8 mouse cellular contexts compared by ENCODE assay signal in the genomic region with DNA sequence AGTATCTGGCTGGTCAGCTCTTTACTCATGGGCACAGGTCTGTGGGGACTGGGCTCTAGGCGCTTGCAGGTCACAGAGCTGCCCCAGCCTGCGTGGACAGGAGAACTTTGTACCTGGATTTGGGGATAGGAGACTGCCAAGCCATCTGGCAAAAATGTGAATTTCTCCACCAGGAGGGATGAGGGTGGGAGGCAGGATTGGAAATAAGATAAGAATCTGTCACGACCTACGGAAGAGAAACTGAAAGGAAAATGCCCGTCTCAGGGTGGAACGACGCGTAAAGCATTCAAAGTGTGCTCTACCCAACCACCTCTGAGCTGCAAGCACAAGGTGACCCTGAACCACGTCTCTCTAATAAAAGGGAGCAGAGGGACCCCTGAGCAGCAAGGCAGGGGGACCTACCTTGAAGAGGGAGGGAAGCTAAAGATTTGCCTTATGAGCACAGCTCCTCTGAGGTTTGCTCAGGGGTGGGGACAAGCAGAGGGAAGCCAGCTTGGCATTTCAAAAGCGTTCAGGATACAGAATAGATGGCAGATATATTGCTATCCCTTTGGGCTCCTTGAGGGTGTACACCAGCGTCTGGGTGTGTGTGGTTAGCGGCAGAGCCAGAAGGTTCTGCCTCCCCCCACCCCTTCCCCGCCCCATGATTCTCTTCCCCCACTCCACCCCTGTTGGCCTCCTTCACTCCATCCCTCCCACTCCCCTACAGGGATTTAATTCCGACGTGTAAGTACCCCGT. TPM values are rescaled to one million over a fixed set of nuclear protein-coding genes. Genes with fewer than 3 reads are reported as not detected.
DNase-seq lines count a peak whose midpoint lies in the region; ATAC-seq and TF ChIP-seq lines count a peak whose summit lies in the region.

No protein-coding gene starts in this region.

- peak; percentile 26 to 31 for DNase-seq in left cerebral cortex, postnatal 36 days (ENCODE audit: low spot score in 2 of 2)
- DNase-seq in left cerebral cortex, adult 9 months (ENCODE audit: low spot score in 2 of 2): no peak
- peak; percentile 44 for DNase-seq in brain, embryonic 14.5 days (ENCODE audit: low read depth)
- DNase-seq in heart, postnatal 0 days (ENCODE audit: low spot score): no peak
- DNase-seq in liver, postnatal 0 days: no peak
- DNase-seq in retina, embryonic 14.5 days (ENCODE audit: low spot score): no peak
- no peak for DNase-seq in right cerebral cortex, postnatal 4 days

- intact Hi-C loops in left cerebral cortex, postnatal 36 days (cut with DNase I): no loop called here

- H3K27ac ChIP-seq in heart, postnatal 0 days (ENCODE audit: low read depth): no peak overlapping the region
- H3K27ac ChIP-seq in liver, postnatal 0 days (ENCODE audit: low read depth): no peak overlapping the region
- peak overlapping the region; percentile 79 for H3K27ac ChIP-seq in neural tube, embryonic 15.5 days (replicated peaks)

- no peak for TF ChIP-seq EP300 in heart, postnatal 0 days (IDR thresholded peaks at IDR 0.05; ENCODE audit: low read depth)
- no peak for TF ChIP-seq EP300 in liver, postnatal 0 days (IDR thresholded peaks at IDR 0.05; ENCODE audit: low read depth)

- peak overlapping the region; percentile 59 for H3K9ac ChIP-seq in heart, postnatal 0 days (replicated peaks; ENCODE audit: low read depth, low read length)
- H3K9ac ChIP-seq in liver, postnatal 0 days (replicated peaks): peak overlapping the region; percentile 51; the same call in 1 of the 2 replicates
- peak overlapping the region; percentile 11; the same call in 1 of the 2 replicates for H3K9ac ChIP-seq in neural tube, embryonic 15.5 days (replicated peaks)

- no peaks in the 10 kb centered on the region for H3K36me3 ChIP-seq in heart, postnatal 0 days (replicated peaks; ENCODE audit: control insufficient read depth, insufficient read depth, low read length)
- no peaks in the 10 kb centered on the region for H3K36me3 ChIP-seq in liver, postnatal 0 days (replicated peaks; ENCODE audit: insufficient read depth, low read length)
- no peaks in the 10 kb centered on the region for H3K36me3 ChIP-seq in neural tube, embryonic 15.5 days

- TF ChIP-seq CTCF in brain, embryonic 14.5 days (IDR thresholded peaks at IDR 0.05; ENCODE audit: borderline replicate concordance, extremely low read depth, insufficient read depth, insufficient read length): no peak
- no peak for TF ChIP-seq CTCF in heart, postnatal 0 days (IDR thresholded peaks at IDR 0.05; ENCODE audit: low read depth)
- no peak for TF ChIP-seq CTCF in liver, postnatal 0 days (IDR thresholded peaks at IDR 0.05; ENCODE audit: low read depth)

- H3K9me3 ChIP-seq in heart, postnatal 0 days (replicated peaks; ENCODE audit: control insufficient read depth, low read length): no peaks in the 10 kb centered on the region
- no peaks in the 10 kb centered on the region for H3K9me3 ChIP-seq in liver, postnatal 0 days (ENCODE audit: low read length)
- H3K9me3 ChIP-seq in neural tube, embryonic 15.5 days (replicated peaks): no peaks in the 10 kb centered on the region

- 6% methylated on average over 16 of the region's 16 CpGs for WGBS in heart, postnatal 0 days
- 5% methylated on average over 16 of the region's 16 CpGs for WGBS in liver, postnatal 0 days (ENCODE audit: insufficient replicate concordance)
- WGBS in neural tube, embryonic 15.5 days: 8% methylated on average over 16 of the region's 16 CpGs

- peak overlapping the region; percentile 74 for H3K4me2 ChIP-seq in heart, postnatal 0 days (ENCODE audit: low read depth, low read length)
- peak overlapping the region; percentile 81 for H3K4me2 ChIP-seq in liver, postnatal 0 days (ENCODE audit: low read depth, low read length)
- peak overlapping the region; percentile 41 for H3K4me2 ChIP-seq in neural tube, embryonic 15.5 days

- H3K27me3 ChIP-seq in heart, postnatal 0 days (ENCODE audit: control insufficient read depth, insufficient read depth, low read length): 0 out of 2 replicates have a peak, but pooled peaks cover 10% of the 10 kb centered on the region
- peaks cover 38% of the 10 kb centered on the region for H3K27me3 ChIP-seq in liver, postnatal 0 days (ENCODE audit: insufficient read depth, low read length)
- H3K27me3 ChIP-seq in neural tube, embryonic 15.5 days (replicated peaks): peaks cover 4% of the 10 kb centered on the region; the same call in 1 of the 2 replicates

- TF ChIP-seq POLR2A in brain, embryonic 14.5 days (IDR thresholded peaks at IDR 0.05; ENCODE audit: borderline replicate concordance, extremely low read depth, insufficient read depth, insufficient read length, poor library complexity, severe bottlenecking): no peak

- H3K4me3 ChIP-seq in heart, postnatal 0 days (ENCODE audit: low read depth, low read length): peak overlapping the region; percentile 52
- peak overlapping the region; percentile 56 for H3K4me3 ChIP-seq in liver, postnatal 0 days (ENCODE audit: low read depth, low read length)
- no peak overlapping the region; the same call in 1 of the 2 replicates for H3K4me3 ChIP-seq in neural tube, embryonic 15.5 days (replicated peaks)

- ATAC-seq in heart, postnatal 0 days (ENCODE audit: insufficient read depth, low read depth): peak; percentile 32; the same call in 1 of the 2 replicates
- ATAC-seq in liver, postnatal 0 days: peak; percentile 60
- ATAC-seq in neural tube, embryonic 15.5 days (ENCODE audit: low FRiP score): 0 out of 2 replicates have a peak, but pooled peaks have one; percentile 21

- peaks cover 16% of the 10 kb centered on the region; the same call in 1 of the 2 replicates for H3K4me1 ChIP-seq in heart, postnatal 0 days (ENCODE audit: control insufficient read depth, insufficient read depth)
- peaks cover 9% of the 10 kb centered on the region for H3K4me1 ChIP-seq in liver, postnatal 0 days (ENCODE audit: insufficient read depth)
- peaks cover 50% of the 10 kb centered on the region for H3K4me1 ChIP-seq in neural tube, embryonic 15.5 days

RNA-seq across cellular contexts. Expression of a gene that starts 54.9 kb away (rescaled TPM):
- total RNA-seq in left cerebral cortex, postnatal 36 days (2021): 10 to 100 TPM; 47.7 to 65.3 TPM
- 54.3 and 82.0 TPM in 2 replicates for polyA plus RNA-seq in brain, embryonic 14.5 days (2012; rRNA removed)
- 24.2 and 24.4 TPM in 2 replicates for total RNA-seq in heart, postnatal 0 days (2014; rRNA removed; ENCODE audit: low replicate concordance)
- 6.2 and 6.8 TPM in 2 replicates for polyA plus RNA-seq in heart, postnatal 0 days (2015; fragmentation: Nextera tagmentation; extraction: Ambion mirVana)
- 2.8 and 3.0 TPM in 2 replicates for polyA plus RNA-seq in liver, postnatal 0 days (2015; fragmentation: Nextera tagmentation; extraction: Ambion mirVana)
- 20.5 and 23.6 TPM in 2 replicates for polyA plus RNA-seq in neural tube, embryonic 15.5 days (2015; fragmentation: Nextera tagmentation; extraction: Ambion mirVana)

Comparison
In these comparisons a context has a peak if more than half of its experiments do, and no peak if none do; other contexts are left out.
1. DNase-seq: peak in left cerebral cortex, postnatal 36 days (2 of 2) and brain, embryonic 14.5 days (single experiment); none in left cerebral cortex, adult 9 months (0 of 2), heart, postnatal 0 days (single experiment), liver, postnatal 0 days (single experiment), retina, embryonic 14.5 days (single experiment) and right cerebral cortex, postnatal 4 days (single experiment).
2. Peak in every context shown above with its lines, with median percentiles within 50 percentile points of each other: ATAC-seq, H3K4me2 ChIP-seq and H3K9ac ChIP-seq.